Mouse (Mus musculus): ENCODE measurements around the gene Bcs1l.

Gene Bcs1l

GRCm38 (mm10) chr1:74587773-74588445 is at the start of gene Bcs1l, which contains the start of gene Zfp142:
Bcs1l (plus strand) TSS chr1:74588289.
Zfp142 (minus strand) TSS chr1:74588246.
- peak; percentile 99 for DNase-seq

GRCm38 (mm10) chr1:74538650-74539049 is 49.4 kb upstream of the Bcs1l start:
- DNase-seq = no peak

GRCm38 (mm10) chr1:74542451-74542961 is 45.6 kb upstream of the Bcs1l start, which contains the start of gene Plcd4:
Plcd4 (plus strand) TSS chr1:74542888.
- peak; percentile 18 to 22 for DNase-seq

GRCm38 (mm10) chr1:74544184-74544583 is 43.9 kb upstream of the Bcs1l start, which contains the start of gene Usp37:
Usp37 (minus strand) TSS chr1:74544284.
- no peak for DNase-seq

GRCm38 (mm10) chr1:74559061-74559460 is 29.0 kb upstream of the Bcs1l start:
- DNase-seq = no peak

GRCm38 (mm10) chr1:74565834-74566233 is 22.3 kb upstream of the Bcs1l start:
- no peak for DNase-seq

DNA sequence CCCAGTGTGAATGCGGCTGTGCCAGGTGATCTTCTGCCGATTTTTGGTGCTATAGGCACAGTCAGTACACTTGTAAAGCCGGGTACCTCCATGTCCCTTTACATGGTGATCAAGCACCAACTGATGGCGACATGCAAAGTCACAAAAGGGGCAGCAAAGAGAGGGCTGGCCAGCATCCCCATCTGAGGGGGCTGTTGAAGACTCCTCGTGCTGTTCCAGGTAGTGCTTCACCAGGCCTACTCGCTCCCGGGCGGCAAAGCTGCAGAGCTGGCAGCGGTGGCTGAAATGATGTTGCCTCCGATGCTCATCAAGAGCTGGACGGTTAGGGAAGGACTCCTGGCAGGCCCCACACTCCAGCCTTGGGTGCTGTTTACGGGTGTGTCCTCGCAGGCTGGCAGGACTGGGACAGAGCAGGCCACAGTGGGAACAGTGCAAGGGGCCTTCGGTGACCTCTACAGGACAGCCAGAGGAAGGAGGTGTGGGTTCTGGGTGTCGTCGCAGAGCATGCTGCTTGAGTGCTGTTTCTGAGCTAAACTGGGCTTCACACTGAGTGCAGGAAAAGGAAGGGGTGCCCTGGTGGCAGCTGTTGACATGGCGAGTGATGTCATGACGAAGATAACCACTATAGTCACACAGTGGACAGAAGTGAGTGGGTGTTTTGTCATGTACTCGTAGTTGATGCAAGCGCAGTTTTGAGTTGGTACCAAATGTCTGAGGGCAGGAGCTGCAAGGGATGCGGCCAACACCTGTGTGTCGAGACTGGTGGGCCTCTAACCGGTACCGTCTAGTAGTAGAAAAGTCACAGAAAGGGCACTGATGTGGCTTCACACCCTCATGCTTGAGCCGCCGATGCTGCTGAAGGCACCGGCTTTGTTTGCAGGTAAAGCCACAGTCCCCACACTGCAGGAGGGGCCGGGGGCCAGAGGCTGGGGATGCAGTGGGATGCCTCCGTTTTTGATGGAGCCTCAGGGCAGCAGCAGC is 18.1 kb upstream of the Bcs1l start:
- DNase-seq = no peak

DNA sequence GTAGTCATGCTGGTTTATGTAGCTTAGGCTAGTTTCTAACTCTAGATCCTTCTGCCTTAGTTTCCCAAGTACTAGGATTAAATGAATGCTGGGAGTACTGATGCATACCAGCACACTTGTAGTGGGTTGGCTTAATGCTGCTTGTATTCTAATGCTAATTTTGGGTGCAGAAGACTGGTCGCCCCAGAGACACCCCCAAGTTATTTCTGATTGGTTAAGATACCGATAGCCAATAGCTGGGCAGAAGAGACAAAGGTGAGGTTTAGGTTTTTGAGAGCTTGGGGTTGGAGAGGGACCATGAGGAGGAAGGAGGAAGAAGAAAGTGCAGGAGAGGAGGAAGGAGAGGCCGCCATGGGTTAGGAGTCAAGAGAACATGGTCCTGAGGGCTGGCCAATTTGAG is 5.5 kb upstream of the Bcs1l start:
- DNase-seq = no peak

DNA sequence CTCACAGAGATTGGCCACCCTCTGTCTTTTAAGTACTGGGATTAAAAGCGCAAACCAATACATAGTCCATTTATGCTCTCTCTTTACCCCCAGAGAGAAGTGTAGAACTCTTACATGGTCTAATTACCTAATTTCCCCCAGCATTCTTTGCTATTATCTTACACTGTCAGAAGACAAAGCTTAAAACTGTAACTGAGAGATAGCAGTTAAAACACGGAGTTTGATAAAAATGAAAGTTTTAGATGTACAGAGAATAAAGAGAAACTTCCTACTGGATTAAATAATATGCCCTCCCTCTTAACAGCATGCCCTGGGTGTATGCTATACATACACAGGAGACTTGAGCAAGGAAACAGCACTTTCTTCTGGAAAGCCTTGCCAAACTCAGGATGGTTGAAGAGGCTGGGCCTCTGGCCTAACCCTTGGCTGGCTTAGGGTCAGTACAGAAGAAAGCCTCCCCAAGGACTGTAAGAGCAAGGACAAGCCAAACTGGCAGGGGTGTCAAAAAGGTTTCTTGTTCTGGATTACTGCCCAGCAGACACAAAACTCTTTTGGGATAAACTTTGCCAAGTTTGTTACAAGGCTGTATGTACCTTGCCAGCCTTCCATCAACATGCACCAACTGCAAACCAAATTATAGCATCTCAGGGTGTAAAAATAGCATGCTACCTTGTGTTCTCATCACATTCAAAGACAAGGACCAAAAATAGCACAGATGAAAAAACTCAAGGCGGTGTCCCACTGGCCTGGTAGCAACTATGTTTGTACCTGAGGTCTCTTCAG is 3.3 kb upstream of the Bcs1l start:
- DNase-seq = no peak

- DNase-seq = peak in 1 of 2 experiments; percentile 14
Measured at GRCm38 (mm10) chr1:74587233-74587772, 786 bp upstream of the Bcs1l start.

DNA sequence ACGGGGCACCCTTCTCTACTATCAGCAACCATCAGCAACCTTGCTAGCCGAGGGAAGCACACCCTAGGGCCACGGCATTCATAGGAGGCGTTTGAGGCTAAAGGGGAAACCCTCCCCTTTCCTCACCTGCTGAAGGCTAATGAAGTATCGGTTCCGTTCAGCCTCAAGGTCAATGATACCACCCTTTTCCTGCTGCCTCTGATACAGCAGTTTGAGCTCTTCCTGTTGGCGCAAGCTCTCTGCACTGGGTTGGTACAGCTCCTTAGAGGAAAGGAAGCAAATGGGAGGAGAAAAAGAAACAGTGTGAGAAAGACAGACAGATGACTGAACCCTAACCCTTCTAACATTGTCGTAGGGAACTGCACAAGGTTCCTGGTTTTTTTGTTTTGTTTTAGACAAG is 6.3 kb downstream of the Bcs1l start:
- no peak for DNase-seq

DNA sequence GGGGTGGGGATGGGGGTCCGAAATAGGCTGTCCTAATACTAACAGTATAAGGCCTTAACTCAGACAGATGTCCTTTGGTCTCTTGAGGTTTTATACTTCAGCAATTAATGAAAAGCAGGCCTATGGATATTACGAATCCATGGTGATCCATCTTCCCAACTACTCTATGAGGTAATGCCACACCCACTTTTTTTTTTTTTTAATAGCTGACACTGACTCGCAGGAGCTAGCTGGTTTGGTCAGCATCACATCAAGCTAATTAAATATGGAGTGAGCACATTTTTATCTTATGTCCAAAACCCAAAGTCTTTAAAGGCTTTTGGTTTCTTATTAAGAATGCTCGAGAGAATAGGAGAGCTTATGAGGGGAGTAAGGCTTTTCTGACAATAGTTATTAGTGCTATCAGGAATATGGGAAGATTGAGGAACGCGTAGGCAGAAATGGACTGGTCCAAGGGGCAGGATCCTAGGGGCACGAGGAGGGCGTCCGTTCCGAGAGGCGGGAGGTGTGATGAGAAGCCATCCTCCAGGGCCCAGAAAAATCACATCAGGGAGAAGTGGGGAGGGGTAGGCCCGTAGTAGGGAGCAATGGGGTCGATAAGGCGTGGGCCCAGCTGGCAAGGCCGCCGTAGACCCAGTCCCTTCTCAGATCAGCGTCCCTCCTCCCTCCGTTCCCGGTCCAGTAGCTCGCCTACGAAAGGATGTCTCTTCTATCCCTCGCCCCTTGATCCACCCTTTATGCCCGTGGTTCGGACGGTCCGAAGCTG is 12.6 kb downstream of the Bcs1l start:
- DNase-seq = peak in 1 of 2 experiments; percentile 10

GRCm38 (mm10) chr1:74601267-74601962 is 13.3 kb downstream of the Bcs1l start, which contains the start of the genes Rnf25 and Stk36:
Rnf25 (minus strand) TSS chr1:74601397.
Stk36 (plus strand) TSS chr1:74601445.
- peak; percentile 90 to 92 for DNase-seq

GRCm38 (mm10) chr1:74624183-74624582 is 36.1 kb downstream of the Bcs1l start:
- DNase-seq = peak; percentile 78 to 80

DNA sequence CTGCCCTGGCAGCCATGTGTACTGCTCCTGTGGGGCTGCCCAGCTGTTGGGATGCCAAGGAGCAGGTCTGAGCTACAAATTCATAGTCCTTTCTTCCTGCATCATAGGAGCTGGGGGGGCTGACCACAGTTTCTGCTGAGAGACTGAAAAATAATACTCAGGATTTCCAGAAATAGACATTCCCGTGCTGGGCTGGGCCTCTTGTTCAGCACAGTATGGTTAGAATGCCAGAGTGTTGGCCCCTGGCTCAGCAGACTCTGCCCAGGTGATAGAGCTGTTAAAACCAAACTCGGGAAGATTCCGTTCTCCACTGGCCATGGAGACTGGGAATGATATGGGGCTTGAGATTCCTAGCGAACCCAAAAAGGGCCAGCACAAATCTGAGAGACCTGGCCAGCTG is 38.0 kb downstream of the Bcs1l start:
- DNase-seq = peak; percentile 9 to 20

GRCm38 (mm10) chr1:74628001-74628400 is 39.9 kb downstream of the Bcs1l start:
- no peak for DNase-seq

GRCm38 (mm10) chr1:74632734-74633133 is 44.6 kb downstream of the Bcs1l start:
- DNase-seq = no peak
